Mouse (Mus musculus) bone marrow macrophage, adult 2 months (primary cell): ENCODE results near the gene Col9a1. TPM values are rescaled to one million over a fixed set of nuclear protein-coding genes. Genes with fewer than 3 reads are reported as not detected.

Experiments used
- H3K27ac ChIP-seq: 2 replicates; pipeline ENCODE4 v1.5.1; 2012; ENCODE audit warnings: low read depth, low read length; ENCODE audit not compliant: insufficient read depth
- H3K4me1 ChIP-seq: 2 replicates; pipeline ENCODE4 v1.6.1; 2012; ENCODE audit warnings: low read length; ENCODE audit not compliant: control insufficient read depth, insufficient read depth
- H3K4me3 ChIP-seq: 2 replicates; pipeline ENCODE4 v1.5.1; 2012; ENCODE audit warnings: mild to moderate bottlenecking, low read length, moderate library complexity; ENCODE audit not compliant: insufficient read depth
- CTCF ChIP-seq: IDR thresholded peaks from 2 replicates; pipeline ENCODE4 v1.5.1; 2012; ENCODE audit warnings: low read depth, mild to moderate bottlenecking, low read length, moderate library complexity
- POLR2A ChIP-seq: IDR thresholded peaks from 2 replicates; pipeline ENCODE4 v1.6.1; 2012; ENCODE audit warnings: mild to moderate bottlenecking, low read depth, low read length, borderline replicate concordance
- polyA plus RNA-seq: library from polyadenylated mRNA; stranded (reverse); fragments of >200 nt; gene quantifications from 2 replicates; pipeline ENCODE4 v1.2.4, GENCODE M21; 2012; ENCODE audit not compliant: missing spikeins, insufficient read depth, insufficient read length

The Col9a1 gene
- polyA plus RNA-seq = not detected in 2 replicates

DNA sequence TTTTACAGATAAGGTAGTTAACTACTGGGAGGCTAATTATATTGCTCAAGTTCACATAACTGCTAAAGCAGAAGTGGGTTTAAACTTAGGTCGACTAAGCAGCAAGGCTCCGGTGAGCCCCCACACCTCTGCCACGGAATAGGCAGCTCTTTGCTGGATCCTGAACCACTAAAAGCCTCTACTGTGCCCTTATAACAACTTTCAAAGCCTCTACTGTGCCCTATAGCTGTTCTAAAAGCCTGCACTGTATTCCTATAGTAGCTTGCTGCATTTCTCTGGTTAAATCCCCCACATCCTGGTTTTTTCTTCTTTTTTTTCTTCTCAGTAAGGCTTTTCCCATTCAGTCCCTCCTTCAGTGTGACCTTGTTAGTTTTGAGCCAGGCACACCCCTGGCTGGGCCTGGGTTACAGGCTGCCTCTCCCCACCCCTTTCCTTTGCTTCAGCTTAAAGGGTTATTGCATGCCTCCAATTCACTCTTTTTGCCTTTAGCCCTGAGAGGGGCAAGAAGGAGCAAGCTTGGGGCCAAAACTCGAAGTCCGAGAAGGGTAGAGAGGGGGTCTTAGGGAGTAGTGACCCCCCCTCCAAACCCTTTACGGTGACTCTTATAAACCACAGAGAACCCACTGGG is at the start of gene Col9a1:
Gene Col9a1 (plus strand): TSS at position 387 of the 628 bp plus-strand sequence.
- Histone ChIP-seq H3K4me1 (no peaks in the 10 kb centered on the region), H3K27ac (no peak within 1 kb of the TSS)
- no peak for TF ChIP-seq CTCF
- TF ChIP-seq POLR2A = no peak

DNA sequence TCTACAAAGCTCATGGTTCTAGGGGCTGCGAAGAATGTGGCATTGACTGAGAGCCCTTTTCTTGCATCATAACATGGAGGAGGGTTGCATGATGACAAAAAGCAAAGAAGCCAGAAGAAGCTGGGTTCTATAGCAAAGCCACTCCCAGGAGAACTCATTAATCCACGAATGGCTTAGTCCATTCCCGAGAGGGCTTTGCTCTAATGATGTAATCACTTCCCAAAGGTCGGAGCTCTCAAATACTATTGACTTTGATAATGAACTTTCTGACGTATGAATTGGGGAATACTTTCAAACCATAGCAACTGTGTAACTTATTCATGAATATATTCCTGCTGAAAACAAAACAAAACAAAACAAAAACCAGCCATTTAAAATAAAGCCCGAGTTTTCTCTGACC is 49.5 kb upstream of the Col9a1 start:
- no peaks in the 10 kb centered on the region for H3K4me1 ChIP-seq
- H3K27ac ChIP-seq = no peak overlapping the region
- no peak overlapping the region for H3K4me3 ChIP-seq
- TF ChIP-seq POLR2A (no peak), CTCF (no peak)

More for the DNA sequence above, at the start of gene Col9a1:
- H3K4me3 ChIP-seq = no peak within 1 kb of the TSS

DNA sequence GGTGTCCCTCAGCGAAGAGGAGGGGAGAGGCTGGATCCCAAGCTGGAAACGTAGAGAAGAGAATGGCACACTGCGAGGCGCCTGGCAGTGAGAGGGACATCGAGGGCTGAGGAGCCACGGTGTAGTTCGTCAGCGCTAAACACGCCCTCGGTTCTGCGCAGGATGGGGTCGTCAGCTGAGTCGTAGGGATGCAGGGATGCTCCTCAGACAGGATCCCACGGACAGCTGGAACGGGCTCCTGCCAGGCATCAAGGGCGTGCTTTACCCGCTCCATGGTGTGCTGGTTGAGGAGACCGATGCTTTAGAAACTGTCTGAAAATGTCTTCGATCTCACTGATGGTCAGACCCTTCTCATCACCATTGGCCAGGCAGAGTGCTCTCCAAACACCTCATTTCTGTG is 43.6 kb upstream of the Col9a1 start:
- Histone ChIP-seq H3K4me3 (no peak overlapping the region), H3K27ac (no peak overlapping the region), H3K4me1 (no peaks in the 10 kb centered on the region)
- TF ChIP-seq CTCF (no peak), POLR2A (no peak)

DNA sequence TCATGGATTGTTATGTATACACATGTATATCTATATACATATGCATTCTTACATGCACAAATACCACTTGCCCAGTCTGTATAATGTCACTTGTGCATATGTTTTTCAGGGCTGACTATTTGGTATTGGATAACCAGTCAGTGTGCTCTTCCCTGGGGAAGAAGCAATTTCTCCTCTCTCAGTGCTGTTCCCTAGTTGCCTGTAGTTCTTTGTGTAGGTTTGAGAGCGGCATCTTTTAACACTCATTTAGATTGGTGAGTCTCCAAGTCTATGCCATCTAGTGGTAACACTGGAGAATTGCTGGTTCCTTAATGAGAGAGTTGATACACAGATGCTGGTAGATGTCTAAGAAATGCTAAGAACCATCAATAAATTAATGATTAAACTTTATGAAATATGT is 42.6 kb upstream of the Col9a1 start:
- no peaks in the 10 kb centered on the region for H3K4me1 ChIP-seq
- TF ChIP-seq POLR2A (no peak), CTCF (no peak)
- H3K27ac ChIP-seq = no peak overlapping the region
- H3K4me3 ChIP-seq = no peak overlapping the region

DNA sequence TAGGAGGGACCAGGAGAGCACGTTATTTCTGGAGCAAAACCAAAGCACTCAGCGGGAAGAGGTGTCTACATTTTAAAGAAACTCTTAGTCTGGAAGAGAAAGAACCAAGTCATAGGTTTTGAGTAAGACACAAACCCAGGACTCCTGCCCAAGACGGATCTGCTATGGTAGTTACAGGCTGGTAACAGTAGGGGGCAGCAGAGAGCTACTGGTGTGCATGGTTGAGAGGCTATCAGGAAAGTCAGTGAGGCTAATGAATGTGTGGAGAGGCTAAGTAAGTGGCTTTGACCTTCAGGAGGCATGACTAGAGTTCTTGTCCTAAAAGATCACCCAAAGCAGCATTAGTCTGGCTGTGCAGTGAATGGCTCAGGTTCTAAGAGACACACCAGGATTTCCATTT is 40.3 kb upstream of the Col9a1 start:
- TF ChIP-seq POLR2A = no peak
- TF ChIP-seq CTCF = peak; percentile 27; the same call in 1 of the 2 replicates
- no peaks in the 10 kb centered on the region for H3K4me1 ChIP-seq
- no peak overlapping the region for H3K4me3 ChIP-seq
- no peak overlapping the region for H3K27ac ChIP-seq

GRCm38 (mm10) chr1:24140555-24140954 is 36.9 kb upstream of the Col9a1 start:
- H3K4me3 ChIP-seq = no peak overlapping the region
- TF ChIP-seq CTCF = no peak
- TF ChIP-seq POLR2A = no peak
- no peak overlapping the region for H3K27ac ChIP-seq
- no peaks in the 10 kb centered on the region for H3K4me1 ChIP-seq

DNA sequence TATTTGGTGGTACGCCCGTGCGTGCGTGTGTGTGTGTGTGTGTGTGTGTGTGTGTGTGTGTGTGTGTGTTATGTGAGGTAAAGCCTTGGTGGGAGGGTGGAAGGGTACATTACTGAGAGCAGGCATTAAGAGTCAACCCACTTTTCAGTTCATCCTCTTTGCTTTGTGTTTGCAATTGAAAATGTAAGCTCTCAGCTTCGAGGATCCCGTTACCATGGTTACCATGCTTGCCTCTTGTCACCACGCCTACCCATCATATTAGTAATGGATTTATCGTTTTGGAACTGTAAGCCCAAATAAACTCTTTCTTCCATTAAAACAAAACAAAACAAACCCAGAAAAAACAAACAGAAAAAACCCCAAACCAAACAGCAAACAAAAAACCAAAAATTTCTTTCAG is 33.9 kb upstream of the Col9a1 start:
- TF ChIP-seq CTCF (no peak), POLR2A (no peak)
- Histone ChIP-seq H3K27ac (no peak overlapping the region), H3K4me1 (no peaks in the 10 kb centered on the region), H3K4me3 (no peak overlapping the region)

GRCm38 (mm10) chr1:24157751-24158150 is 19.7 kb upstream of the Col9a1 start:
- Histone ChIP-seq H3K4me3 (no peak overlapping the region), H3K4me1 (no peaks in the 10 kb centered on the region), H3K27ac (no peak overlapping the region)
- TF ChIP-seq CTCF = no peak
- no peak for TF ChIP-seq POLR2A

GRCm38 (mm10) chr1:24169410-24169809 is 8.0 kb upstream of the Col9a1 start:
- H3K4me1 ChIP-seq = no peaks in the 10 kb centered on the region
- no peak overlapping the region for H3K27ac ChIP-seq
- H3K4me3 ChIP-seq = no peak overlapping the region
- TF ChIP-seq POLR2A = no peak
- TF ChIP-seq CTCF = no peak

GRCm38 (mm10) chr1:24171205-24171866 is 6.1 kb upstream of the Col9a1 start:
- H3K4me3 ChIP-seq = no peak overlapping the region
- TF ChIP-seq POLR2A (no peak), CTCF (no peak)
- H3K27ac ChIP-seq = no peak overlapping the region
- H3K4me1 ChIP-seq = no peaks in the 10 kb centered on the region

- TF ChIP-seq POLR2A (no peak), CTCF (no peak)
- Histone ChIP-seq H3K27ac (no peak overlapping the region), H3K4me1 (no peaks in the 10 kb centered on the region), H3K4me3 (no peak overlapping the region)
These were observed 5.5 kb upstream of the Col9a1 start for GRCm38 (mm10) chr1:24171898-24172297.
